Mouse (Mus musculus) neural tube, embryonic 10.5 days (tissue): ENCODE results near the gene Gphb5.

Source experiments
- DNase-seq: peaks from one replicate; pipeline ENCODE4 v3.0.0-alpha.2; 2017; ENCODE audit warnings: low spot score; ENCODE audit errors: extremely low spot score

Gene Gphb5

DNA sequence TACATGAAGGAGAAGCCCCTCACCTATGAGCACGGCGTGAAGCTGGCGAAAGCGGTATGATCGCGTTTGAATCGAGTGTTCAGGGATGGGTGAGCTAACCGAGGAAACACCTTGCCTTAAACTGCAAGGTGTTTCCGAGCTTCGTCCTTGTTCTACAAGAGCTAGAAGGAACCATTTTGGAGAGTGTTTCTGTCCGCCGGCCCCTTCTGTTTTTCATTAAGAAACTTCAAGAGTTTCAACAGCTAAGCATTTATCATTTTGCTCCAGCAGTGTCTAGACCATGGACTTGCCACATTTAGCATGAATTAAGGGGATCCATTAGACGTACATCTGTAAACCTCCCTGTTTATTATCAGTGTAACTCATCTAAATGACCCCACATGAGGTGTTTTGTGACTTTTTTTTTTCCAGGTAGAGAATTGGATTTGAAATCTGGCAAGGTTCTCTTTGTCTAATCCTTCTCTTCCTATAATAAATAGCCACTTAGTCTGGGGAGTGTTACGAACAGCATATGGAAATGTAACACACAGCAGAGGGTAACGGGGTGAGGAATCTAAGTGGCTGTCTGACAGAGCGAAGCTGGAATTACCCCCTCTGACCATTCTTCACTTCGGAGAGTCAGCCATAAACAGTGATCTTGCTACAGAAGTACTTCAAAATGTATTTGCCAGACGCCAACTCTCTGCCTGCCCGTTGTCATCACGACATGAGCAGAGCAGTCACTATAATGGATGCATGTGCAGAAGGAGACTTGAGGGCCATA lies 22.4 kb downstream of the Gphb5 start:
- no peak for DNase-seq

DNA sequence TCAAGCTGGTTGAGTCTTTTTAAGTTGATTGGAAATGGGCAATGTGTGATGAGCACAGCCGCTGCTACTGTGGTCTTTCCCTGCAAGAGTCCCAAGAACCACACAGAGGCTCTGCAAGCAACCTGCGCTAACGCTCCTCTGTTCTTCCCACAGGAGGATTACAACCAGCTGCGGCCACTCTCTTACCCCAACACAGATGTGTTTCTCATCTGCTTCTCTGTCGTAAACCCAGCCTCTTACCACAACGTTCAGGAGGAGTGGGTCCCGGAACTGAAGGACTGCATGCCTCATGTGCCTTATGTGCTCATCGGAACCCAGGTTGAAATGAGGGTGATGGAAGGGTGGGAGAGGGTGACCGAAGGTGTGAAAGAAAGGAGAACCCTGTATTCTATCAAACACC lies 25.1 kb downstream of the Gphb5 start:
- no peak for DNase-seq

DNA sequence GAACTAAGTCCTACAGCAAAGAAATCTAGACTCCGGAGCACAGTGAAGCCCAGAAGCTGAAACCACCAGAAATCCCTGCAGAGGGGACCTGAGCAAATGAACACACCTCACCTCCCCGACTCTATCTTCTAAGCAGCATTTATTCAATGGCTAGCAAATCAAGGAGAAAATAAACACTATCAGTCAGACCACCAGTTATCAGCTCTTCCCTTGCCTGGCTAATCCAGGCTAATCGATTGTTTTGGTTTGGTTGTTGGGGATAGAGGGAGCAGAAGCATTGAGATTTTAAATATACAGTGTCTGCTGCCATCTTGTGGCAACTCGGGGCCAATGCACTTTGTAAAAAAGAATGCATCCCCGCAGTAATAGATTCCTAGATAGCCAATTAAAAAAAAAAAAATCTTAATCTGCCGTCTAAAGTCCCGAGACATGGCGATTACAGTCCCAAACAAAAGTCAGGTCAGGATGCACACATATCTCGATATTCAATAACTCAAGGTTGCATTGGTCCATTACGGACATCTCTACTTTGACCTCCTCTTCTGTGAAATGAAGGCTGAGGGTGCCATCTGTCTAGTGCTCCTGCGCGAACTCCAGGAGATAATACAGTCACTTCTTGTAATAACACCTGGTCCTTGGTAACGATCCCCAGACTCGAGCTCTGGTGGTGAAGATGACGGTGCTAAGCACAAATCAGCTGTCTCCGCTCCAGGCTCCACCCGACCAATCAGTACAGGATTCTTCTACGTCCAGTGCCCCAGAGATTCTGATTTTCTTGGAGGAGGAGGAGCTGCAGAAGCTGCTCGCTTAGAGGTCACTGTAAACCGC lies 27.1 kb downstream of the Gphb5 start:
- peak; percentile 55 for DNase-seq

DNA sequence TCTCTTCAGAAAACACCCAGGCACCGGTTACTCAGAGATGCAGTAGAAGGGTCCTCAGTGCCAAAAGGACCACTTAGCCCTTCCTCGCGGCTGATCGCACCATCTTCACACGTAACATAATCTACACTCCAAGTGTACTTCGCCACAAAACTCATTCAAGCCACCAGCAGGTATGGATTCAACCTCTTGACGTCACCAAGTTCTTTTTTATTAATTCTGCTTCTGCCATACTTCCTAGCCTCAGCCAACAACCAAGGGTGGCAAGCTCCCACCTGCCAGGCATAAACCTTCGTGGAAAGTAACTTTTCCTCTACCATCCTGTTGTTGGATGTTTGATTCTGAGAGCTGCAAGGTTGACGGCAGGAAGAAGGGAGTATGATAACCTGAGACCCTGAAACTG lies 28.1 kb downstream of the Gphb5 start:
- no peak for DNase-seq

DNA sequence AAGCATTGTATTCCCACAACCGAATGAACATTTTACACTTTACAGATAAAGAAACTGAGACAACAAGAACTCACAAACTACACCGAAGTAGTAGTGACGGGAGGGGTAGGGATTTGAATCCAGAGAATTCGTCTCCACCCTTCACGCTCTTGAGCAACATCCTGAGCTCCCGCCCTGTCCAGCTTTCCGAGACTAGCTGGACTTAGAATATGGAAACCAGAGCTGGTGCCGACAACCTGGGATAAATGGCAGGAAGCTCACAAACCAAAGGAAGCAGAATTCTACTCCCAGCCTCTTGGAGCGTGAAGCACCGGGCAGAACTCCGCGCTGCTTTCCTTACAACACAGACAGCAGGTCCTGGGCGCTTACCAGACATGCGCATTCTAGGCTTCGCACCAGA lies 28.7 kb downstream of the Gphb5 start:
- DNase-seq: no peak

DNA sequence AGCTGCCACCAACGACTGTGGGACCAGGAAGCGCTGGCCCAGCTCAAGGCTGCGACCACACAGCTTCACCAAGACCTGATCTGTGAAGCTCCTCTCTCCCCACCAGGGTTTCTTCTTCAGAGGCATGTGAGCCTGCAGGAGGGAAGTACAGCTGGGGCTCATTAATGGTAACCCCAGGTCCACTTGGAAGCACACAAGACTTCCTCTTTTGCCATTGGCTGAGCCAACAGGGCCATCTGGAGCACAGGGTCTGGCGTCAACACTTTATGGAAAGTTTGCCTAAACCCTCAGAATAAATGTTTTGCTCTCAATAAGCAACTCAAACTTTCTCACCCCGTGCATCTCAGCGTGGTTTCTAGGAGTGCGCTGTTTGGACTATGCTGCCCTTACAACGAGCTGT lies 29.4 kb downstream of the Gphb5 start:
- no peak for DNase-seq

DNA sequence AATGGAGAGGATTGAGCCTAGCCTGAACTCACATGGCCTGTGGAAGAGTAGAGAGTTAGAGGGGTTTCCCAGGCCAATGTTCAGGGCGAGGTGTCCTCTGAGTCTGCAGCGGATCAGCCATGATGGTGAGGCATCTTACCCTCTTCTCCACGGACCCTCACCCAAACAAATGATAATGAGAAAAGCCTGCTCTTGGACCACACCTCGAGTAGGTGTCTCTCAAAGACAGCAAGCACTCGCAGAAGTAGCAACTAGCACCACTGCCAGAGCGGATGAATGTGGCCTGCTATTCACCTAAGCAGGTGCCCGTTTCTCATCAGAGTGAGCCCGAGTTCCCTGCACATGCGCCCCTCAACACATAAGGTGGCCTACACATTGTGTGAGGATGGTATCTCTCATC lies 29.9 kb downstream of the Gphb5 start:
- DNase-seq: no peak

DNA sequence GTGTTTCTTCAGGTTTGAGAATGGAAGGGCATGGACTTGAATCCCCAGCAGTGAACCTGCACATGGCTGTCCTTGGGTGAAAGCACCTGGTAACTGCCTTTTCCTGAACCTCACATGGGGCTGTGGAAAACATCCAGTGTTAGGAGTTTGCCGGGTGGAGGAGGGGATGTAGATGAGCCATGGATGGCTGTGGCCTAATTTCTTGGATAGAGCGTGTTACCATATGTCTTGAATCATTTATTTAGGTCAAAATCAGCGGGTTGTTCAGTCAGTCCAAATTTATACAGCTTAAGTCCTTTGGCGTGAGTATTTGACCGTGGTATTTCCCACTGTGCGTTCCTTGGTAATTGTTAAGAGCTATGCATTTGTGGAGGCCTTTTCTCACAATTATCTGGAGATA lies 40.5 kb downstream of the Gphb5 start:
- no peak for DNase-seq

DNA sequence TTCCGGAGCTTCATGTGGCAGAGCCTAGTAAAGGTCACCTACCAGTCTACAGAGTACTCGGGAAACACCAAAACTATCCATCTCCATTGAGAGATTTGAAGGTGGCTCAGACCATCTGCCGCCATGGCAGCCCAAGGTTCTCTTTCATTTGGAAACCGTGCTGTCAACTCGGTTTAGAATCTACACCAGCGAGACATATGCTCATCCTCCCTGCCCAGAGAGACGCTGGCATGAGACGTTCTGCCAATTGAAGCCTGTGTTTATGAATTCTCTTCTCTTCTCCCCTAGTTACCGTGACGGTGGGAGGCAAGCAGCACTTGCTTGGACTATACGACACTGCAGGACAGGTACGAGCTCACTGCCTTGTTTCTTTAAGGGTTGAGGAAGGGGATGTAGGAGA lies 41.5 kb downstream of the Gphb5 start:
- no peak for DNase-seq

DNA sequence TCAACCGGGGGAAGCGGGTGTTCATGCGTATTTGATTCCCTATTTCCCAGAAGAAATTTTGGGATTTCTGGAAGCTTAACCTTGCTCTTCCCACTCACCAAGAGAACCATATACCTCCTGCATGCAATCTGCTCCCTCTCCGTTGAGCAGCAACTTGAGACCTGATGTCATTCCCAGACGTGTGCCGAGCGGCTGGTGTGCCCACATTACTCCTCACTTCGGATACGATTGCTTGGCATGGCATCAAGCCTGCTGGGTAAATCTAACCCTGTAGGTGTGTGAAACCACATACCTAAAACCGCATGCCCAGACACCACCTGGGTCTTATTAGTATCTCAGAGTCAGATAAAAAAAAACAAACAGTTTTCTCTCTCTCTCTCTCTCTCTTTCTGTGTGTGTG lies 42.1 kb downstream of the Gphb5 start:
- no peak for DNase-seq

DNA sequence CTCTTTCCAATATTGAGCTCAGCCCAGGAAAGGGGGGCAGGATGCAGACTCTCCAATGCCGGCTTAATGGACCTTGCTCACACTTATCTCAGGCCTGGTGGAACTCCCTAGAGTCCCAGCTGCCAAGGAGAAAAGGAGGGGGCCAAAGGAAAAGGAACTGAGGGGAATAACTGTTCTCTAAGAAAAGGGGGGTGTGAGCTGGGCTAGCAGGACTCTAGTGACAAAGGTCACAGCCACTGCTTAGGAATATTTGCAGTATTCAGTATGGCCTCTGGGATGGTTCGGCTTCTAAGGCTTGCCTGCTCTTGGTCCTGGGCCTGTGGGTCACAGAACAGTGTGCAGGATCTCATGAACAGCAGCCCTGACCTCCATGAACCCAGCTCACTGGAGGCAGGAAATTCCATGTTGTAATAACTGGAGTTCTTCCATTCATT lies 47.1 kb downstream of the Gphb5 start:
- DNase-seq: no peak

DNA sequence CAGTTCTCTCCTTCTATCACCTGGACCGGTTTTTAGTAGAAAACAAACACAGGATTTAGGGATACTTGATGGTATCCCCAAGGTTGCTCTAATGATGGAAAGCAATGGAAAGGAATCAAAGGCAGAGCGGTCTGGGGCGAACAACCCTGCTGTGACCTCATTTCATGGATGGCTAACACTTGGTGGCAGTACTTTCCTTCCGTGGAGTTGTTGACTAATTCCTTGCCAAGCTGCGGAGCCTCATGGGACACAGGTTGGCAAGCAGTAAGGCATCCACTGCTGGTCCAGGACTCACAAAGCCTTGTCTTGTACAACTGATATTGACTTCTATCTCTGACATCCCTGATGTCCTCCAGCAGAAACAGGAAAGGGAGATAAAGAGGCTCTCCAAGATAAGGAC lies 48.1 kb downstream of the Gphb5 start:
- DNase-seq: no peak

DNA sequence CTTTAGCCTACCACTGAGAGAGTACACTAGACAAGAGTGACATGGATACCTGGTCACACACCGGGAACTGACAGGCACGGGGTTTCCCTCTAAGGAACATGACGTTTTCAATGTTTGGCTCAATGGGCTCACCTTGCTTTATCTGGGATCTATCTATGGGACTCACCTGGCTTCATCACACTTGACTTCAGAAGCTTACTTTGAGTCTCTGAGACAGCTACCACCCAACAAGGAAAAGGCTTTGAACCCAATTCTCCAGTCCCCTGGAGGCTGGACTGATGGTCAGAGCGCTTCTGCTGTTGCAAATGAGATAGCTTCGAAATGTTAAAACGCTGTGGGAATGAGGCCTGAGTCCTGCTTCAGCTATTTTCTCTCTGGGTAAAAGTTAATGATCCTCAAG lies 49.2 kb downstream of the Gphb5 start:
- DNase-seq: no peak

DNA sequence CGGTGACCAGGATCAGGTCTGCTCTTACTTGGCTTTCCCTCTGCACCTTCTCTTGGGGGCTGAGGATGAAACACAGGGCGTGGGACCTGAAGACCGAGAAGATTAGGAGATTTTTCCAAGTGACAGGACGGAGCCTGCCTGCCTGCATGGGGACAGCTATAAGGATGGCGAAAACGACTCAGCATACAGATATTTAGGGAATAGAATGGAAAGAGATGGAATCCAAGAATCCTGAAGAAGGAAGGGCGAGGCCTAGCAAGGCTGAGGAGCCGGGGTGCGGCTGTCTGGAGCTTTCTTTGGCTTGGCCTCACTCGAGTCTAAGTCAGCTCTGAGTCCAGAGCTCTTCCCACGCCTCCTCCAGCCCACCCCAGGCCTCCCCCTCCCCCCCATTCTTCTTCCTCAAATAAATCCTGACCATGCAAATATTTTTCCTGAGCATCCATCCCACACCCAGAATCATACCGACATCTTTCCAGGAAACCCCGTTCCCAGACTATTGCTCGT lies 50.9 kb downstream of the Gphb5 start:
- no peak for DNase-seq

DNA sequence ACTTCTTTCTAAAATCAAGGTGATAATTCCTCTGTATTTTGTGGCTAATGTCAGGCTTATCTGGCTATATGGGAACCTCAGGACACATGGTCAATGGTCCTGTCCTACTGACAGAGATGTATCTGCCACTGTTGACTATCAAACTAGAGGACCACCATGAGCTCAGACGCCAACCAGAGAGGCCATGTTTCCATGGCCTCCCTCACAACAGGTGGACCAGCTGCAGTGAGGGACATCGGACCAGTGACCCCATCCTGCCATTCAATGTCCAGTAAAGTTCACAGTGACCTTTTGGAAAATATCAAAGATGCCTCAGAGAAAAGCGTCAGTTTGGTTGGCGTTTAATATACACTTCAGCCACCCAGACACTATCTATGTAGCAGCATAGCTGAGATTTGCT lies 52.2 kb downstream of the Gphb5 start:
- no peak for DNase-seq

DNA sequence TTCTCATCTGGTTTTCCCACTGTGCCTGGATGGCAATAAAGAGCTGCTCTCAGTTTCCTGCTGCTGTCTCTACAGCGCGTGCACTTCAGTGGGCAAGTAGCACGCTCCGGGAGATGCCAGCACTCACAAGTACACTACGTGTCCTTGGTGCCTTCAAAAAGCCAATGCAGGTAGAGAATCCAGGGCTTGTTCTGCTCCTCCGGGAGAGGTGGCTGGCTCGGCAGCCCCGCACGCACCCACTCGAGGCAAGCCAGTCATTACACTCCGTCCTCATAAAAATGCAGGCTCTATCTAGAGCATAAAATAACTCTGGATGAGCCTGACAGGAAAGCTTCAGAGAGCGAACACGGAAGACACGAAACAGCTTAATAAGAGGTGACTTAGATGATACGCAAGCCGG lies 54.1 kb downstream of the Gphb5 start:
- no peak for DNase-seq
